Mouse (Mus musculus): Measurements from ENCODE around the gene Anapc5.
A peak's percentile ranks its signal among the peaks of the same experiment; 100 is the strongest.

Anapc5 gene

DNA sequence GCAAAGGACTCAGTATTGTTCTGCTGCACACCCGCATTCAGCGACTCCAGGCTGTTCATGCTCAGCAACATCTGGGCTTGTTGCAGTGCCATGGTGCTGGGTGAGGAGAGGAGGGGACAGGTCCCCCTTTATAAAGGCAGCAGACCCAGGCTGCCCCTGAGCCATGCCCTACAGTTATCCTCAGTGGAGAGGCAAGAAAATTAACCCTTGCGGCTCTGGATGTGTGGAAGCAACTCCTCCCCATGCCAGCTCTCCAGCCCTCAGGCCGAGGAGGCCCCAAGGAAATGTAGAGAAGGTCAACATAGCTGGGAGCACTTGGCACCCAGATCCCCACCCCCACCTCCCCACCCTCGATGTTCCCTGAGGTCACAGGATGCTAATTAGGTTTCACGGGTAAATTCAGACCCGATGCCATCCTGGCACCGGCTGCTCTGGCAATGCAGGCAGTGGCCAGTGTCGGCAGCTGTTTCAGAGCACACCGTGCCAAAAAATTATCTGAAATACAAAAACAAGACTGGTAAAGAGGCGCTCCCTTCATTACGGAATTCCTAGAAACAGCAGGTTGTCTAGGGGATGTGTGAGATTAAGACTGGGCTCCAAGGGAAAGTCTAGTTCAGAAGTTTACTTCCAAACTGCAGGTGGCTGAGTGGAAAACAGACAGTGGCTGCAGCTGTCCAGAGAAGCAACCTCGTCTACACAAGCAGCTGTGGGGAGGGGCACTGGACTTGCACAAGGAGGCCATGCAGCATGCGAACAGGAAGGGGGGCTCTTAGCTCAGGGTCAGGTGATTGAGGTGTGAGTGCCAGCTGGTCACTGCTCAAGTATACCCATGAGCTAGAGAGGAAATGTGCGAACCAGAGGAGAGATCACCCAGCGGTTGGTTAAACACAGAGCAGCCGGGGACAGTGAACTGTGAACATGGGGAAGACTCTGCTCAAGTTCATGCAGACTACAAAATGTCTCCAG, 21.5 kb downstream of the Anapc5 start:
- DNase-seq (ENCODE audit: low spot score): no peak

DNA sequence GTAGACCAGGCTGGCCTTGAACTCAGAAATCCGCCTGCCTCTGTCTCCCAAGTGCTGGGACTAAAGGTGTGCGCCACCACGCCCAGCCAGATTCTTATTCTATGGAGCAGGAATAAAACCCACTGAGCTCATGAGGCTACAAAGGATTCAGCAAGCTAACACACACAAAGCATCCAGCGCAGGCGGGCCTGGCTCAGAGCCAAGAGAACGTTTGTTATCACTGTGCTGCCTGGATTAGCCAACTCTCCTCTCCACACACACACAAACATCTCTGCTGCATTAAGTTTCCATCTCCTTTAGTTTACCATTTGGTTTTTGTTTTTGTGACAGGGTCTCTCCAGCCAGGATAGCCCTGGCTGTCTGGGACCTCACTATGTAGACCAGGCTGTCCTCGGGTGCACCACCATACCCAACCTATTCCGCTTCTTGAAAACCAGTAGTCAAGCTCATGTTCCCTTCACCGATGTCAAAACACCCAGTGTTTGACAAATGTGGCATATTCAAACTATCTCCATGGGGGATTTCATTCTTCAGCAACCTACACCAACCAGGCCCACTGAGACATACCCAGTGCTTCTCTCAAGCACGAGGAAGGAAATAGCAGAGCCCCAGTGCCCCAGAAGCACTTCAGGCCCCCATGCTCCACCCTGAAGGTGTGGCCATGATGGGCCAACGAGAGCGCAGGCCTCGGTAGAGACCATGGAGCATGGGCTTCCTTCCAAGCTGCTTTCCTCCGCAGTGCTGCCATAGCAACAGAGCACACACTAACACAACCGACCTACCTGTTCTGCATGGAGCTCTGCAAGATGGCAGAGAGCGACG, 22.4 kb downstream of the Anapc5 start:
- peak; percentile 71 for DNase-seq (ENCODE audit: low spot score)

DNA sequence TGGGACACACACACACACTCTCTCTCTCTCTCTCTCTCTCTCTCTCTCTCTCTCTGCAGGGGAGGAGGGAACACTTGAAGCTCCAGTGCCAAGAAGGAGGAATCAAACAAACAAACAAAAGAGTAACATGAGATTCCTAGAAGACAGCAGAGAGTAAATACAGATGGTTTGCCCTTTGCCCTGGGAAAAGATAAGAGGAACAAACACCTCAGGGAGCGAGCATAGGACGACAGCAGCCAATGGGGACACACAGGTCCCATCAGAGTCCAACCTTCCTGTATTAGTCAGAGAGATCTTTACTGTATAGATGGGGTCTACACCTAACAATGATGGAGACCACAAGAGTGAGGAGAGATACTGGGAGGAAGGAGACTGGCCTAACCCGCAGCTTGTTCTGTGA, 23.3 kb downstream of the Anapc5 start:
- DNase-seq (ENCODE audit: low spot score): no peak

DNA sequence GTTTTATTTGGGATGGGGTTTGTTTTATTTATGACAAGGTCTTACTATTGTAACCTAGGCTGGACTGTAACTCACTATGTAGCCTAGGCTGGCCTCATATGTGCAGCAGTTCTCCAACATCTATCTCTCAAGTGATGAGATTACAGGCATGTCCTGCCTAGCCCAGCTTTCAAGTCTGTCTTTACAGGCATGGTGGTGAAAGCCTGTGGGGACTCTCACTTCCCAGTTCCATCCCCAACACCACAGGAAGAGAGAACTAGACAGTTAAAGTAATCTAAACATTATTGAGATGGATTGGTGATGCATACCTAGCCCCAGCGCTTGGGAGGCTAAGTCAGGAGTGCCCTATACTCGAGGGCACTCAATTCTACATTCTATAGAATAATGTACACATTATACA, 32.4 kb downstream of the Anapc5 start:
- DNase-seq (ENCODE audit: low spot score): no peak

DNA sequence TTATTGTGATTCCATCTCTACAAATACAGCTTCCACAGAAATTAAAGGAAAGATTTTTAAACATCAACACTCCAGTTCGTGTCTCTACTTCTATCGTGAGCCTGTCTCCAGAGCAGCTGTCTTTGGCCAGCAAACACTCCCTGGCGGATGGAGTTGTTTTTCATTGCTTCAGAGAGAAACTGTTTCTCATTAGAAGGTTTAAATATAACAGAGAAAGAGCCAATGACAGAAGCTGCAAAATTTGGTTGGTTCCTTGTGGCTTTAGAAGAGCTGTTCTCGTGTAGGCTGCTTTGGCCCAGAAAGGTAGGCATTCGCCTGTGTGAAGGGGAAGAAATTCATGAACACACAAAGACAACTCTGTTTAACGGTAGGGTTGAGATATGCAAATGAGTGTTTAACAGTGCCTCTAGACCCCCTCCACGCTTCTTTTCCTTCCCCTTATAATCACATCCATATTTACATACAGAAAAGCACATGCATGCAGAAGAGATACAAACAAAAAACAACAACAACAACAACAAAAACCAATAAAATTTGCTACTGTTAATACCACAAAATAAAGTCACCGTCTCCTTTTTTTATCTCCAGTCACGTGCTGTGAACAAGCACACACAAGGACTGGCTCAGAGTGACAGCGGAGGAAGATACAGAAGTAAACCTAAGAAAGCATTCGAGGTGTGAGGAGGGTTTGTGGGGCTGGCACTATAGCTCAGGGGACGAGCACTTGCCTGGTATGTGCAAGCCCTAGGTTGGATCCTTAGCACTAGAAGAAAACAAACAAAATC, 34.9 kb downstream of the Anapc5 start:
- no peak for DNase-seq (ENCODE audit: low spot score)

DNA sequence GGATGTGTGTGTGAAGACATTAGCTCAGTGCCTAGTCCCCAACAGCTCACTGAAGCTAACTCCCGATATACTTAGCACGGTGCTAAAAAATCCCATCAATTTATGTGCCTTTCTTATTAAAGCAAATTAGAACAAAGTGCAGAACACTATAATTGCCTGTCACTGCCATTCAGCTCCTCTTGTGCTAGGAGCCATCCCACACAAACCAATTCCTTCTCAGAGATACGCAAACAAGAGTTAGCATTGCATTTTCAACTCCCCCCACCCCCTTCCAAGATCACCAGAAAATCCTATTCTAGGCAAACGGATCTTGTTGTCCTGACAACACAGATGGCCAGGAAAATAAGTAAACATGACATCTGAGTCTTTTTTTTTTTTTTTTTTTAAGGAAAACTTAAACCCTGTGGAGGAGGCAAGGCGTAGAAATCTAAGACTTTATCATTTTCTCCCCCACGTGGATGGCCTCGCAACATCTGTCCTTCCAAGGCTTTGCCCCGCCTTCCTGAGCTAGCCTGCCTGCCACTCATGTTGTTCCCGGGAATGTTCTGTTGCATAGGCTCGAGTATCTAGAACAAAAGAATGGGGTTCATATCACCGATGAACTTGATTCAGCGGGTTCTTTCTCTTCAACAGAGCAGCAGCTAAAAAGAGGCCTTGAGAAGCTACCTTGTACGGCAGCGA, 37.3 kb downstream of the Anapc5 start:
- no peak for DNase-seq (ENCODE audit: low spot score)

DNA sequence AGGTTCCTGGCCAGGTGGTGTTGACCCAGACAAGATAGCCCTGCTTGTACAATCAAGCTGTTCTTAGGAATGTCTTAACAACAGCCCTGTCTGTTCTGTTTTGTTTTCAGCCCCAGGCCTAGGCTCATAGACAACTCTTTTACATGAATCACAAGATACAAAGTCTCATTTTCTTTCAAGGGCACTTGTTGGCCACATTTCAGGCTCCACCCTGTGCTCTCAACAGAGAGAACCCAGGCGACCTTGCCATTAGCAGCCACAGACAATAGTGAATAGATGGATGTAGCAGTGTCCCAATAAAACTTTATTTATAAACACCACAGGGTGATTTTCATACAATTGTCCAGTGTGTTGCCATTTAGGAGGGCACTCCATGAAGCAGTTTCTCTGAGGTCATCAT, 39.1 kb downstream of the Anapc5 start:
- DNase-seq (ENCODE audit: low spot score): no peak

DNA sequence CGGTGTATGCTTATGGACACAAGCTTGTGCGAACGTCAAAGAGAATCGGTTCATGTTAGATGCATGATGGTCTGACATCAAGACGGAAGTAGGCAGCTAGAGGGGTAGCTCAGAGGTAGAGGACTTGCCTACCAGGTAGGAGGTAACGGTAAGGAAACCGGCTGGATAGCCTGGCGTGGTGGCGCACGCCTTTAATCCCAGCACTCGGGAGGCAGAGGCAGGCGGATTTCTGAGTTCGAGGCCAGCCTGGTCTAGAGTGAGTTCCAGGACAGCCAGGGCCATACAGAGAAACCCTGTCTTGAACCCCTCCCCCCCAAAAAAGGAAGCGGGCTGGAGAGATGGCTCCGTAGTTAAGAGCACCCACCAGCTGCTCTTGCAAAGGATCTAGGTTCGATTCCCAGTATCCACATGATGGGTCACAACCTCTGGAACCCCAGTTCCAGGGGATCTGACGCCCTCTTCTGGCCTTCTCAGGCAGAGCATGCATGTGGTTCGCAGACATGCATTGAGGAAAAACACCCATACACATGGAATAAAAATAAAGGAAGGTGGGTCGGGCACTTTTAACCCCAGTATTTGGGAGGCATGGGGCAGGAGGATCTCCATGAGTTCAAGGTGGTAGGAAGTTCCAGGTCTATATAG, 40.2 kb downstream of the Anapc5 start:
- no peak for DNase-seq (ENCODE audit: low spot score)

DNA sequence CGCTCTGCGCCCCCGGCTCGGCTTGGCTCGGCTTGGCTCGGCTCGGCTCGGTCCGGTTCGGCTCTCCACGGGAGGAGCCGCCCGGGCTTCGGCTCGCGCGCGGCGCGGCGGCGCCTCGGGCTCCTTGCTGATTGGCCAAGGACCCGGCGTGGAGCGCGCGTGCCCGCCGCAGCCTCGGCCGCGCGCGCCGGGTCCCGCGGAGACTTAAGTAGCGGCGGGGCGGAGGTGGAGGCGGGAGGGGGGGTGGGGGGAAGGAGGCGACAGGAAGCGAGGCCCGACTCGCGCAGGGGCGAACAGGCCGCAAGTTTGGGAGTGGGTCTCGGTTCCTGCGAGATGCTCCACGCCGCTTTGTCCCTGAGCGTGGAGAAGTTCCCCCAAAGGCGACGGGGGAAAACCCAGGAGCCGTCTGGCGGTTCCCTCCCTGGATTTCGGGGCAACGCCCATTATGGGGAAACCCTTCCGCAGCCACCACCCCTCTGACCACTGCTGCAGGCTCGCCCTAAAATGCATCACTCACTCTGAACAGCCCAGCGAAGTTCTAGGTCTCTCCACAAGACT, 41.8 kb downstream of the Anapc5 start, which contains the start of gene Camkk2:
TSS of gene Camkk2 (minus strand) at position 133 of the 558 bp plus-strand sequence.
- DNase-seq (ENCODE audit: low spot score): no peak

DNA sequence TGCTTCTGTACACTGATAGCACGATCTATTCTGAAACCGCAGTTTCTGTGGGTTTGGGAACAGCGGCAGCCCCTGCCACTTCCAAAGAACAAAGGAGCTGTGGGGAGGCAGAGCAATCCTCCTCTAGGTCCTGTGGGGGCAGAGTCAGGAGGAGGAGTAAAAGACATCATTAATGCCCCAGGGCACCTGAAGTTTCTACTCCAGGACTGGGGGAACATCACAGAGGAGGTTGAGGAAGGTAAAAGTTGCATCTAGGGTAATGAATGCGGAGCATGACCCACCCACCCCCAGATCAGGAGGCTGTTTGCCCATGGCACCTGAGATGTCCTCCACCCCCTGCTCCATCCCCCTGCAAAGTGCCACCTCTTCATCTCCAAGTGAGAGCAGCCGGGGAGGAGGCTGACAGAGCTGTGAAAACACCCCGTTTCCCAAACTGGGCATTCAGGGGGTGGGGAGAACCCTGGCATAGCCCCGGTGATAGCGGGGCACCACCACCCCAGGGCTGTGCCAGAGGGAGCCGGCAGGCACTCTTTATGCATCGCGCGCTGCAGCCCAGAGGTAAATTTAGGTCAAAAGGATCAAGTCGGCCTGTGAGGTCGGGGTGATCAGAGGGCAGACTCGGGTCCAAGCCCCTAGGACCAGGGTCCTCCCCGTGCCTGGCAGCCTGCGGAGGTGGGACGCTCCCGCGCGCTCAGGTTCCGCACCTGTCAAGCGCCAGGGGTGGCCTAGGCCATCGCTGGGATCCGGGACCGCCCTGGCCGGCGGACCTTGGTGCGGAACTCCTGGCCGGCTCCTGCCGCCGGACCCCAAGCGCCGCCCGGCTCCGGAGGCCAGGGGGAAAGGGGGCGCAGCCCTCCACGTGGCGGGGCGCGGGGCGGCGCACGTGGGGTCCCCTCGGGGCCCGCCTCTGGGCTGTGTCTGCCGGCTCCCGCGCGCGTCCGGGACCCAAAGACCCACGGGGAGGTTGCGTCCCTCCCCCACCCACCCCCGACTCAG, 42.6 kb downstream of the Anapc5 start:
- DNase-seq (ENCODE audit: low spot score): no peak

DNA sequence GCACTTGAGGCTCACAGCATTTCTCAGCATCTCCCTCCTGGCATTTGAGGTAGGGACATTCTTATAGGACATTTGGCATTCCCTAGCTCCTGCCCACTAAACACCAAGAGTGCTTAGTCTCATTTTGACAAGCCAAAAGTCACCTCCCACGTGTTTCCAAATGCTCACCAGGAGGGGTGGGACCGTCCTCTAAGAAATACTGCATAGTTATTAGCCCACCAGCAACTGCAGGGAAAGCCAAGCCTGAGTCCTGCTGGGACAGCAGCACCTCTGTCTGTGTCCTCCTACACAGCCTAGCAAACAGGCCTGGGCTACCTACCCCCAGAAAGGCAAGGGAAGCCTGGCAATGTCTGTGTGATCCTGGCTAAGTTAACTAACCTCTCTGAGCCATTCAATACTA, 43.8 kb downstream of the Anapc5 start:
- no peak for DNase-seq (ENCODE audit: low spot score)

DNA sequence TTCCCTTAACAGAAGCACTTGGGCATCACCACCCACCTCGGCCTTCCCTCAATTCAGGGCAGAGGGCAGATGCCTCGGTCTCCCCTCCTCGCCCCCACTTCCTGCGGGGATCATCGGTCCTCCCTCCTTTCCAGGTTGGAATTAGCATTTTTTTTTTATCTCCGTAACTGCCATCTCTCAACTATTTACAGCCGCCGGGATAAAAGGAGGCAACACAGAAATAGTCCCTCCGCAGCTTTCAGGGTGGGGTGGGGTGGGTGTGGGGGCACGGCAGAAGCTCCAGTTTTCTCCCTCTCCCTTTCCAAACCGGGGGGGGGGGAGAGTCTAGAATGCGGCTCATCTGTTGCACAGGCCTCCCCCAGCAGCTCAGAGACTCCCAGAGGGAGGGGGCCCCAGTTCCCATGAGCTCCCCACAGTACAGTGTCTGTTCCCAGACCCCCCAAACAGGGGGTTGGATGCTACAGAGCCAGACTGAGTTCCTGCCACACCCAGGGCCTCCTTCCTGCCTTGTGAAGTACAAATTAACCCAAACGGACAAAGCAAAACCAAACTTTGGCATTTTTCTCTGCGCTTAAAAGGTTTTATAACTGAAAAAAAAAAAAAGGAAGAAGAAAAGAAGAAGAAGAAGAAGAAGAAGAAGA, 45.4 kb downstream of the Anapc5 start:
- DNase-seq (ENCODE audit: low spot score): no peak

DNA sequence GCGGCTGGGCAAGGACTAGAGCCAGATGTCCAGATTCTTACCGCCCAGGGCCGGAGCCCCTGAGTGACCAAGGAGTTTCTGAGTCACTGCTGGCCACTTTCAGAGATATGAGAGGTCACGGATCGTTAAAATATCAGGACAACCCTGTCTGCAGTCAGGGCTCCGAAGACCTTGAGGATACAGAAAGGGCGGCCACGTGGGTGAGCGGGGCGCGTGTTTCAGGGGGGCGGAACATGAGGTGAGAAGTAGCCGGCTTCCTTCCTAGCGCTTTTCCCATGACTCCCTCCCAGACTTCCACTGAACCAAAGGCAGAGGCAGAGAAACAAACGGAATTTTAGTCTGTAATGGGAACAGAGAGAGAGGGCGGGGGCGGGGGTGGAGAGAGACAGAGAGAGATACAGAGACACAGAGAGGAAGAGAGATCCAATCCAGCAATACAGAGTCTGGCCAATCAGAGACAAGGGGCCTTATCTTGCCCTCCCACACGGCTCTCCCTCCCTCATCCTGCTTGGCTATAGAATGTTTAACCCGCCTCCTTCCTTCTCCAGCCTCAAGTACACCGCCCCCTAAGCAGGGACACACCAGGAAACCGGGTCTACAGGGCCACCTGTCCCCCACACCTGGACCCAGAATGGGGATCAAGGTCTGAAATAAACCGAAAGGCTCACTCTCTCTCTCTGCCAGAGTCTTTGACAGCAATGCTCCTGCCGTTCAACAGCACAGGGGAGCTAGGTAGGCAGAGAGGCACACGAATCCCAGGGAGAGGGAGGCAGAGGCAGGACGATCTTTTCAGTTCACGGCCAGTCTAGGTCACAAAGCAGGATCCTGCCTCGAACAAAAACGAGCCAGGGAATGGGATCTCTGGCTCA, 46.2 kb downstream of the Anapc5 start:
- DNase-seq (ENCODE audit: low spot score): no peak

DNA sequence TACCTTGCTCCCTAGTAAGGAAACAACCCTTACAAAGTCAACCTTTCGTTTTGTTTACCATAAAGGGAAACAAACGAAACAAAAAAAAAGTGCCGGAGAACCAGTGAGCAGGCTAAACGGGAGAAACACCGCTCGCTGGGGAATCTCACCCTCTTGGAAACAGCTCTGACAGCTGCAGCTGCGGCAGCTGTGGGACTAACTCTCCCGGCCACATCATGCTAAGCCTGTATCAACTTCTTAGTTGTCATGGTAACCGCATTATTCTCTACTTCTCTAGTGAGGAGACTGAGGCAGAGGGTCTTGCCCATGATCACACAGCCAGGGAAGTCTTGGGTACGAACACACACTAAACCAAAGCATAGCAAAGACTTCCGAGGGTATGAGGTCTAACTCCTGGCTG, 47.4 kb downstream of the Anapc5 start:
- DNase-seq (ENCODE audit: low spot score): no peak

DNA sequence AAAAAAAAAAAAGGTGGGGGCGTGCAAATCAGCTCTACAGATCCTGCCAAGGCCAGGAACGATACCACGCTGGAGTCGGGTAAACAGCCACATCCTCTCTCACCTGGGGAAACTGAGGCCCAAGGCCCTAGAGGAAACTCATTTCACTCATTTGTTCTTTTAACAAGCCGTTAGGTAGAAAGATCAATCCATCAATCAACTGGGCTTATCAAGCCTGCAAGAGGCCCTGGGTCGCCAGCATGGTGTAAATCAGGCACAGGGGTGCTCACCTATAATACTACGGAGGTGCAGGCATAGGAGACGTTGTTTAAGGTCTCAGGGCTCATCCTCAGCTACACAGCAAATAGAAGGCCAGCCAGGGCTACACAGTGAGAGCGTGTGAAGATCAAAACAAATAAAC, 49.7 kb downstream of the Anapc5 start:
- no peak for DNase-seq (ENCODE audit: low spot score)

DNA sequence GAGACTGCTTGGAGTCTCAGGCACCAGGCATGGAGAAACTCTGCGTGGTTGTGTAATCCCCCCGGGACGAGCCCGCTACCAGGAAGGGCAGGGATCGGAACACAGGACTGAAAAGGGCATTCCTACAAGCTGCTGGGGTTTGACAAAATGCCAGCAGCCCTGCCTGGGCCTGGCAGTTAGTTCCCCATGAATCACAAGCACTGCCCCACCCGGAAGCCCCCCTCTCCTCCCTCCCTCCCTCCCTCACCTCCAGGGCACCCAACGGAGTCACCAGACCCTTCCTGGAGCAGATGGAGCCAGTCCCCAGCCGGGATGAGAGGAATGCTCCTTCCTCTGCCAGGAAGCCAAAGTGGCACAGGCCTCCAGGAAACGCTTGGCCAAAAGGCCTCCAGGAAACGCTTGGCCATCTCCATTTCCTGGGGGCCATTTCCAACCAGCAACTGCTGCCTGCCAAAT, 50.3 kb downstream of the Anapc5 start:
- no peak for DNase-seq (ENCODE audit: low spot score)

DNA sequence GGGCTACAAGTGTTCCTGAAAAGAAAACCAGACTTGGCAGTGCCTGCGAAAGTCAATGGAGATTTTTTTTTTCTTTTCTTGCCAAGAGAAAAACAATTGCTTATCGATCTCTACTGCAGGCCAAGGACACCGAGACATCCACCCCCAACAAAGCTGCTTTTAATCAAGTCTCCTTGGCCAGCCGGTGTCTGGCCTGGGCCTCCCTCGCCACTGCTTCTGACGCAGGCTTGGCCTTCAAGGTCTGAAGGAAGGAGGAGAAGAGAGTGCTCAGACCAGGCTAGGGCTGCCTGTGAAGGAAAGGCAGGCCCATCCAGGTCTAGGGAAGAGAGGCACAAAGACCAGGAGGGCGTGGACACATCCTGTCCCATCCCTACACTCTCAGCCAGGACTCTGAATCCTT, 50.8 kb downstream of the Anapc5 start:
- DNase-seq (ENCODE audit: low spot score): no peak

DNA sequence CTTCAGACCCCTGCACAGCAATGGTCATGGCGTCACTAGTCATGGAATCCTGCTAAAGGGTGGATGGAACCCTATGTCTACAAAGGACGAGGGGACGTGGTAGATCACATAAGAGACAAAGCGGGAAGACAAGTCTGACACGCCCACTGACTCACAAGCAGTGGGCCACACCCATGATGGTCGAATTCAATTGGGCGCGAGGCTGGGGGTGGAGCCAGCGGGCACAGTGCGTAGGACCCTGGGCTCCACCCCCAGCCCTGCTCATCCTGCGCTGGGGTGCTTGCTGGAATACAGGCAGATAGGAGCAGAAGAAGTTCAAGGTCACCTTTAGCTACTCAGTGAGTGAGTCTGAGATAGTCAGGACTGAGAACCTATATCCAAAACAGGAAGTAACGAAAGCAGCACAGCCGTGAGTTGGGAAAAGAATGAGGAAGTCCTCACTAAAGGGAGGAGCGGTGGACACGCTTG, 52.0 kb downstream of the Anapc5 start:
- DNase-seq (ENCODE audit: low spot score): no peak
